In the genomic region with DNA sequence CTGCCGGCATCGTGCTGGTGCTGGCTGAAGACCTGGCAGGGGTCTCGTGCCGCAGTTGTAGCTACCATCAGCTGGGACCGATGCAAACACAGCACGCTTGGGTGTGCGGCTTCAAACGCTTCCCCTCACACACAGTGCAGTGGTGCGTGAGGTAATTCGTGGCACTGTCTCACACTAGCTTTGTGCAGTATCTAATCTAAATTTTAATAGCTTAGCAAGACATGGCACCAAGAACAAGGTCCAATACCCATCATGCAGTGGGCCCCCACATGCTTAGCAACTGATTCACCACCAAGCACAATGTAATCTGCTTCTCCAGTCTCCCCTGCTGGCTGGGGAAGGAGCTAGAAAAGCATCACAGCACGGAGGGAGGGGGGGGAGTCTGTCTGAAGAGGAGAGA, we compare ENCODE assay signal across 11 mouse cellular contexts.
A peak's percentile ranks its signal among the peaks of the same experiment; 100 is the strongest.
DNase-seq lines count a peak whose midpoint lies in the region; ATAC-seq lines count a peak whose summit lies in the region.
"Had no signal": no experiment of that assay in that cellular context is flagged by ENCODE, and none has a peak within 500 bp of the region (broad histone marks: within the 10 kb centered on the region; RNA-seq: fewer than 3 reads in every experiment).

No protein-coding gene starts in this region.

- H3K4me2 ChIP-seq in forebrain, embryonic 15.5 days (replicated peaks), result no peak overlapping the region
- 0 out of 2 replicates have a peak overlapping the region, but pooled peaks have one; percentile 3 for H3K4me2 ChIP-seq in kidney, embryonic 15.5 days
- 0 out of 2 replicates have a peak overlapping the region, but pooled peaks have one; percentile 1 for H3K4me2 ChIP-seq in midbrain, embryonic 14.5 days (ENCODE audit: low read length)
- H3K4me2 ChIP-seq in intestine, embryonic 15.5 days (replicated peaks), result no peak overlapping the region

- peaks cover 16% of the 10 kb centered on the region for H3K4me1 ChIP-seq in forebrain, embryonic 15.5 days
- H3K4me1 ChIP-seq in kidney, embryonic 15.5 days, result peaks cover 43% of the 10 kb centered on the region
- H3K4me1 ChIP-seq in midbrain, embryonic 14.5 days (ENCODE audit: control insufficient read depth, insufficient read depth, low read length), result no peaks in the 10 kb centered on the region
- H3K4me1 ChIP-seq in intestine, embryonic 15.5 days (replicated peaks), result no peaks in the 10 kb centered on the region

- no peak overlapping the region for H3K9ac ChIP-seq in forebrain, embryonic 15.5 days (replicated peaks)
- no peak overlapping the region for H3K9ac ChIP-seq in kidney, embryonic 15.5 days
- no peak overlapping the region for H3K9ac ChIP-seq in midbrain, embryonic 14.5 days (replicated peaks; ENCODE audit: low read length)
- H3K9ac ChIP-seq in intestine, embryonic 15.5 days, result no peak overlapping the region

- H3K27me3 ChIP-seq in forebrain, embryonic 15.5 days, result no peaks in the 10 kb centered on the region
- no peaks in the 10 kb centered on the region for H3K27me3 ChIP-seq in kidney, embryonic 15.5 days
- H3K27me3 ChIP-seq in midbrain, embryonic 14.5 days (ENCODE audit: control insufficient read depth, insufficient read depth, low read length), result no peaks in the 10 kb centered on the region
- no peaks in the 10 kb centered on the region for H3K27me3 ChIP-seq in intestine, embryonic 15.5 days (replicated peaks)

- H3K9me3 ChIP-seq in forebrain, embryonic 15.5 days, result no peaks in the 10 kb centered on the region
- no peaks in the 10 kb centered on the region for H3K9me3 ChIP-seq in kidney, embryonic 15.5 days (replicated peaks)
- H3K9me3 ChIP-seq in midbrain, embryonic 14.5 days (ENCODE audit: control insufficient read depth, low read length), result no peaks in the 10 kb centered on the region
- H3K9me3 ChIP-seq in intestine, embryonic 15.5 days, result no peaks in the 10 kb centered on the region

- peak; percentile 32 to 50 for DNase-seq in cerebellum, postnatal 10 days
- peak; percentile 50 for DNase-seq in midbrain, embryonic 14.5 days
- no peak for DNase-seq in lung, postnatal 25 days (ENCODE audit: low spot score)
- no peak for DNase-seq in lung, postnatal 4 days
- DNase-seq: adrenal gland, postnatal 36 days; gastrocnemius, postnatal 25 days had no signal

- no peak for ATAC-seq in cerebellum, adult (ENCODE audit: insufficient number of reproducible peaks, low FRiP score, low TSS enrichment)
- peak; percentile 94 for ATAC-seq in forebrain, embryonic 15.5 days (replicated peaks)
- ATAC-seq in kidney, embryonic 15.5 days (replicated peaks; ENCODE audit: low FRiP score), result peak; percentile 89
- 0 out of 2 replicates have a peak, but pooled peaks have one; percentile 31 for ATAC-seq in midbrain, embryonic 14.5 days (ENCODE audit: low FRiP score, low TSS enrichment)
- ATAC-seq in intestine, embryonic 15.5 days, result no peak

- no peaks in the 10 kb centered on the region for H3K36me3 ChIP-seq in forebrain, embryonic 15.5 days
- no peaks in the 10 kb centered on the region for H3K36me3 ChIP-seq in kidney, embryonic 15.5 days
- no peaks in the 10 kb centered on the region for H3K36me3 ChIP-seq in midbrain, embryonic 14.5 days (ENCODE audit: control insufficient read depth, insufficient read depth, low read length)
- H3K36me3 ChIP-seq in intestine, embryonic 15.5 days, result no peaks in the 10 kb centered on the region

- 15% methylated on average over 11 of the region's 11 CpGs for WGBS in forebrain, embryonic 15.5 days
- 49% methylated on average over 11 of the region's 11 CpGs for WGBS in kidney, embryonic 15.5 days
- WGBS in midbrain, embryonic 14.5 days, result 14% methylated on average over 11 of the region's 11 CpGs
- 63% methylated on average over 11 of the region's 11 CpGs for WGBS in intestine, embryonic 15.5 days

- H3K4me3 ChIP-seq in forebrain, embryonic 15.5 days, result no peak overlapping the region
- no peak overlapping the region for H3K4me3 ChIP-seq in kidney, embryonic 15.5 days (replicated peaks)
- H3K4me3 ChIP-seq in midbrain, embryonic 14.5 days (replicated peaks; ENCODE audit: low read depth, low read length), result no peak overlapping the region
- H3K4me3 ChIP-seq in intestine, embryonic 15.5 days (replicated peaks), result no peak overlapping the region
- H3K4me3 ChIP-seq: myocyte had no signal

- H3K27ac ChIP-seq in forebrain, embryonic 15.5 days (replicated peaks), result peak overlapping the region; percentile 7; the same call in 1 of the 2 replicates
- peak overlapping the region; percentile 45; the same call in 1 of the 2 replicates for H3K27ac ChIP-seq in kidney, embryonic 15.5 days
- 0 out of 2 replicates have a peak overlapping the region, but pooled peaks have one; percentile 20 for H3K27ac ChIP-seq in midbrain, embryonic 14.5 days (replicated peaks; ENCODE audit: low read depth, low read length)
- no peak overlapping the region for H3K27ac ChIP-seq in intestine, embryonic 15.5 days

Comparison
In these comparisons a context has a peak if more than half of its experiments do, and no peak if none do; other contexts are left out.
1. DNase-seq: peak in cerebellum, postnatal 10 days (2 of 2) and midbrain, embryonic 14.5 days (single experiment); none in lung, postnatal 25 days (single experiment) and lung, postnatal 4 days (0 of 2).
2. ATAC-seq: peak in forebrain, embryonic 15.5 days (single experiment), kidney, embryonic 15.5 days (single experiment) and midbrain, embryonic 14.5 days (single experiment); none in cerebellum, adult (single experiment) and intestine, embryonic 15.5 days (single experiment).
3. H3K4me2 ChIP-seq: peak in kidney, embryonic 15.5 days (single experiment) and midbrain, embryonic 14.5 days (single experiment); none in forebrain, embryonic 15.5 days (single experiment) and intestine, embryonic 15.5 days (single experiment).